Mouse (Mus musculus) myocyte (in vitro differentiated cells): ENCODE data around the gene Rab11fip4. TPM values are rescaled to one million over a fixed set of nuclear protein-coding genes. Genes with fewer than 3 reads are reported as not detected.

Source experiments
- H3K27me3 ChIP-seq: one replicate; pipeline ENCODE4 v1.6.1; 2011; ENCODE audit not compliant: control insufficient read depth, insufficient read depth, insufficient read length
- H3K36me3 ChIP-seq: one replicate; pipeline ENCODE4 v1.6.1; 2011; ENCODE audit not compliant: control insufficient read depth, insufficient read depth
- H3K4me2 ChIP-seq: one replicate; pipeline ENCODE4 v1.6.1; 2011; ENCODE audit warnings: low read depth, control low read depth
- H3K4me3 ChIP-seq: one replicate; pipeline ENCODE4 v1.5.1; 2011; ENCODE audit warnings: mild to moderate bottlenecking, control low read depth, moderate library complexity
- H3K79me2 ChIP-seq: one replicate; pipeline ENCODE4 v1.6.1; 2011; ENCODE audit not compliant: control insufficient read depth, insufficient read depth
- H3ac ChIP-seq: one replicate; pipeline ENCODE4 v1.6.1; 2011; ENCODE audit not compliant: control insufficient read depth, insufficient read length
- CEBPB ChIP-seq: IDR thresholded peaks from 2 replicates; pipeline ENCODE4 v1.6.1; 2011; ENCODE audit warnings: mild to moderate bottlenecking, moderate library complexity; ENCODE audit not compliant: poor library complexity, insufficient read depth, severe bottlenecking
- E2F4 ChIP-seq: IDR thresholded peaks from one replicate; pipeline ENCODE4 v1.6.1; 2011; ENCODE audit warnings: mild to moderate bottlenecking, control low read depth, moderate library complexity; ENCODE audit not compliant: insufficient read depth
- MAX ChIP-seq: IDR thresholded peaks from one replicate; pipeline ENCODE4 v1.6.1; 2011; ENCODE audit warnings: low read depth, mild to moderate bottlenecking, control low read depth
- MYOD1 ChIP-seq, 3 experiments: IDR thresholded peaks; one replicate each; pipeline ENCODE4 v1.6.1; 2011; ENCODE audit warnings: control low read depth in 2 of 3, low read depth in 2 of 3, mild to moderate bottlenecking in 2 of 3, moderate library complexity in 1 of 3; ENCODE audit not compliant: insufficient read length in 2 of 3, control insufficient read depth in 1 of 3
- MYOG ChIP-seq, 3 experiments: IDR thresholded peaks; one replicate each; pipeline ENCODE4 v1.6.1; 2011; ENCODE audit warnings: control low read depth in 2 of 3, low read depth in 2 of 3, mild to moderate bottlenecking in 2 of 3; ENCODE audit not compliant: insufficient read length in 2 of 3, control insufficient read depth in 1 of 3, insufficient read depth in 1 of 3
- POLR2A ChIP-seq: IDR thresholded peaks from one replicate; pipeline ENCODE4 v1.6.1; 2011; ENCODE audit warnings: low read depth, mild to moderate bottlenecking, control low read depth, moderate library complexity; ENCODE audit not compliant: insufficient read length
- POLR2AphosphoS2 ChIP-seq: IDR thresholded peaks from one replicate; pipeline ENCODE4 v1.6.1; 2011; ENCODE audit warnings: low read depth, control low read depth; ENCODE audit not compliant: insufficient read length
- REST ChIP-seq: IDR thresholded peaks from one replicate; pipeline ENCODE4 v1.6.1; 2011; ENCODE audit warnings: mild to moderate bottlenecking, control low read depth, moderate library complexity; ENCODE audit not compliant: insufficient read depth, insufficient read length
- SRF ChIP-seq: IDR thresholded peaks from one replicate; pipeline ENCODE4 v1.6.1; 2011; ENCODE audit warnings: low read depth; ENCODE audit not compliant: control insufficient read depth, insufficient read length
- TCF12 ChIP-seq: IDR thresholded peaks from one replicate; pipeline ENCODE4 v1.6.1; 2011; ENCODE audit warnings: mild to moderate bottlenecking, control low read depth; ENCODE audit not compliant: poor library complexity, insufficient read depth, severe bottlenecking
- TCF3 ChIP-seq: IDR thresholded peaks from one replicate; pipeline ENCODE4 v1.6.1; 2011; ENCODE audit warnings: low read depth, control low read depth; ENCODE audit not compliant: insufficient read length
- USF1 ChIP-seq: IDR thresholded peaks from one replicate; pipeline ENCODE4 v1.6.1; 2011; ENCODE audit warnings: low read depth, mild to moderate bottlenecking, control low read depth, moderate library complexity
- polyA plus RNA-seq: library from polyadenylated mRNA; unstranded; fragments of >200 nt; fragmentation: generic; extraction: Trizol; gene quantifications from one replicate; pipeline ENCODE4 v1.2.1, GENCODE M21; 2012; ENCODE audit warnings: missing spikeins

Rab11fip4 gene
- polyA plus RNA-seq, 1 experiment: 0.04 TPM

DNA sequence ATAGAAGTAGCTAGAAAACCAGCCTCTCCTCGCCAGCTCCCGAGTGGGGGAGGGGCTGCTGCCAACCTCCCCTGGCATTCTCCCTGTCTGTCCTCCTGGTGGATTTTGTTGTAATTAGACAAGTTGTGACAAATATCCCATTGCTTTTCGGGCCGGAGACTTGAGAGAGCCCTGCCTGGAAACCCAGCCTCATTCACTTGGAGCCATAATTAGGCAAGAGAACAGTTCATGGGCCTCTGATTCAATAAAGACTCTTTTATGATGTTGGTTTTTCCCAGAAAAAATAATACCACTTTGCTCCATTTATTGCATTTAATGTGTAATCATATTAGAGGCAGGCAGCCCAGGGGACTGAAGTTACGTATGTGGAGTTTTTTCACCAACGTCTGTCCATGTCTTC, 127.2 kb downstream of the Rab11fip4 start:
- H3K36me3 ChIP-seq: peaks cover 4% of the 10 kb centered on the region
- H3K4me3 ChIP-seq: no peak overlapping the region
- no peaks in the 10 kb centered on the region for H3K27me3 ChIP-seq
- no peak overlapping the region for H3ac ChIP-seq
- H3K4me2 ChIP-seq: peak overlapping the region; percentile 43
- peaks cover 100% of the 10 kb centered on the region for H3K79me2 ChIP-seq
- no peak for TF ChIP-seq MYOD1 (IDR thresholded peaks at IDR 0.05; ENCODE audit: control insufficient read depth in 1 of 3, insufficient read length in 2 of 3, low read depth in 2 of 3)
- no peak for TF ChIP-seq MYOG (IDR thresholded peaks at IDR 0.05; ENCODE audit: control insufficient read depth in 1 of 3, insufficient read depth in 1 of 3, insufficient read length in 2 of 3, low read depth in 2 of 3)
- TF ChIP-seq POLR2AphosphoS2: no peak
- TF ChIP-seq E2F4: no peak
- no peak for TF ChIP-seq TCF3

DNA sequence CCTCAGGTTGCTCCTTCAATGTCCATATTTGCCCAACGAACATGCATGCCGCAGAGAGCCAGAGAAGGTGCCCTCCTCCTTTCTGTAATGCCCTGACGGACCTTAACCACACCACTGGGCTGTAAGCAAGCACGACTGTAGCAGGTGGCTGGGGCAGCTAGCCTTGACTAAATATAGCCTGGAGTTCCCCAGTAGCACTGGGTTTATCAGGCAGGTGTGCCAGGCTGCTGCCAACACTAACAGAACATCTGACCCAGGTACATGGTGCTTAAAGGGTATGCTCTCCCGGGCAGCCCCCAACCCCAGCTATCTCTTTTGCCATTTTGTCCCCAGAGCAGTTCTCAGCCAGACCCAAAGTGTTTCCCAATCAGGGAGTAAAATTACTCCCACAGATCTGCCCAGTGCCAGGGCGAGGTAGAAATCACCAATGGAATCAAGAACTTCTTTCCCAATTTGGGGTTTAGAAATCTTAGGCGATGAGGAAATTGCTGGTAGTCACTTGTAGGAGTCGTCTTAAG, 127.9 kb downstream of the Rab11fip4 start:
- no peaks in the 10 kb centered on the region for H3K27me3 ChIP-seq
- TF ChIP-seq SRF (no peak), POLR2A (peak; percentile 15), MYOD1 (IDR thresholded peaks at IDR 0.05; ENCODE audit: control insufficient read depth in 1 of 3, insufficient read length in 2 of 3, low read depth in 2 of 3) (peak in 2 of 3 experiments; percentile 67 to 91), MYOG (IDR thresholded peaks at IDR 0.05; ENCODE audit: control insufficient read depth in 1 of 3, insufficient read depth in 1 of 3, insufficient read length in 2 of 3, low read depth in 2 of 3) (peak; percentile 13 to 90 (median 34)), MAX (no peak)
- peak overlapping the region; percentile 43 for H3K4me2 ChIP-seq
- H3ac ChIP-seq: no peak overlapping the region
- H3K79me2 ChIP-seq: peaks cover 100% of the 10 kb centered on the region
- H3K36me3 ChIP-seq: peaks cover 4% of the 10 kb centered on the region
- H3K4me3 ChIP-seq: no peak overlapping the region

- no peaks in the 10 kb centered on the region for H3K27me3 ChIP-seq
- no peak overlapping the region for H3K4me3 ChIP-seq
- peaks cover 100% of the 10 kb centered on the region for H3K79me2 ChIP-seq
- no peak overlapping the region for H3ac ChIP-seq
- peaks cover 9% of the 10 kb centered on the region for H3K36me3 ChIP-seq
- TF ChIP-seq SRF (no peak), TCF3 (no peak), POLR2AphosphoS2 (no peak), E2F4 (no peak), MYOD1 (IDR thresholded peaks at IDR 0.05; ENCODE audit: control insufficient read depth in 1 of 3, insufficient read length in 2 of 3, low read depth in 2 of 3) (no peak), POLR2A (no peak), MAX (no peak), REST (no peak), USF1 (no peak), MYOG (IDR thresholded peaks at IDR 0.05; ENCODE audit: control insufficient read depth in 1 of 3, insufficient read depth in 1 of 3, insufficient read length in 2 of 3, low read depth in 2 of 3) (no peak), CEBPB (no peak), TCF12 (no peak)
- peak overlapping the region; percentile 3 for H3K4me2 ChIP-seq
Observed at GRCm38 (mm10) chr11:79720737-79721136, 129.7 kb downstream of the Rab11fip4 start.

GRCm38 (mm10) chr11:79722811-79723210, 131.8 kb downstream of the Rab11fip4 start:
- Histone ChIP-seq H3K4me2 (peak overlapping the region; percentile 16), H3K27me3 (no peaks in the 10 kb centered on the region), H3K79me2 (peaks cover 100% of the 10 kb centered on the region), H3K36me3 (peaks cover 16% of the 10 kb centered on the region), H3K4me3 (no peak overlapping the region), H3ac (no peak overlapping the region)
- TF ChIP-seq POLR2AphosphoS2 (peak; percentile 15), TCF3 (no peak)

DNA sequence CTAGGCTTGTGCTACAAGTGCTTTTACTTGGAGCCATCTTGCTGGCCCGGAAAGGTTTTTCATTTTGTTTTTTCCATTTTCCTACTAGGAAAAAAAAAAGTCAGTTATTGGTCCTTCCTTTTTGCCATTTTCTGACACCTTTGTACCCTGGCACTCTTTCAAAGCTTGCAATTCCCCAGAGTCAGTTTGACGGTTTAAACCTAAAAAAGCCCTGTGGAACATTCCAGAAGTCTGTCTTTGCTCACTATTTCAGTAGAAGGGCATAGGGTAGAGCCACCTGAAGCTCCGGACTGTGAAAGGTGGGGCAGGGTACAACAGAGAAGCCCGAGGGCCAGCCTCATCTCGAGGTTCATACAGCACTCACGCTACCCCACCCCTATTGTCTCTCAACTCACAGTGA, 134.0 kb downstream of the Rab11fip4 start:
- Histone ChIP-seq H3K27me3 (no peaks in the 10 kb centered on the region), H3K4me2 (no peak overlapping the region), H3ac (no peak overlapping the region), H3K36me3 (peaks cover 29% of the 10 kb centered on the region), H3K79me2 (peaks cover 95% of the 10 kb centered on the region), H3K4me3 (no peak overlapping the region)
- TF ChIP-seq POLR2AphosphoS2 (peak; percentile 8), POLR2A (no peak)
